Mouse (Mus musculus): ENCODE results near the gene Sfn.

Sfn gene

DNA sequence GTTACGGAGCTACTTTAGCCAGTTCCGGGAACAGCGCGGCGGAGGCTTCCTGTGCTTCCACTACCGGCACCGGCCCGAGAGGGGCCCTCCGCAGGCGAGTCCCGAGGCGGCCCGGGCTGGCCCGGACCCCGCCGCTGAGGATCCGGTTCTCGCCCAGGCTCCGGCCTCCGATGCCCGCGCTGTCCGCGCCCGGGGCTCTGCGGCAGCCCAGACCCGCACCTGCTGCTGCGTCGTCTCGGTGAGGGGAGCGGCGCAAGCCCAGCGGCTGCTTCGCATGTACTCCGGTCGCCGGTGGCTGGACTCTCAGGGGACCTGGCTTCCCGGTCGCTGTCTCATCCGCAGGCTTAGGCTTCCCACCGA, 27.1 kb downstream of the Sfn start:
- no peak for DNase-seq

DNA sequence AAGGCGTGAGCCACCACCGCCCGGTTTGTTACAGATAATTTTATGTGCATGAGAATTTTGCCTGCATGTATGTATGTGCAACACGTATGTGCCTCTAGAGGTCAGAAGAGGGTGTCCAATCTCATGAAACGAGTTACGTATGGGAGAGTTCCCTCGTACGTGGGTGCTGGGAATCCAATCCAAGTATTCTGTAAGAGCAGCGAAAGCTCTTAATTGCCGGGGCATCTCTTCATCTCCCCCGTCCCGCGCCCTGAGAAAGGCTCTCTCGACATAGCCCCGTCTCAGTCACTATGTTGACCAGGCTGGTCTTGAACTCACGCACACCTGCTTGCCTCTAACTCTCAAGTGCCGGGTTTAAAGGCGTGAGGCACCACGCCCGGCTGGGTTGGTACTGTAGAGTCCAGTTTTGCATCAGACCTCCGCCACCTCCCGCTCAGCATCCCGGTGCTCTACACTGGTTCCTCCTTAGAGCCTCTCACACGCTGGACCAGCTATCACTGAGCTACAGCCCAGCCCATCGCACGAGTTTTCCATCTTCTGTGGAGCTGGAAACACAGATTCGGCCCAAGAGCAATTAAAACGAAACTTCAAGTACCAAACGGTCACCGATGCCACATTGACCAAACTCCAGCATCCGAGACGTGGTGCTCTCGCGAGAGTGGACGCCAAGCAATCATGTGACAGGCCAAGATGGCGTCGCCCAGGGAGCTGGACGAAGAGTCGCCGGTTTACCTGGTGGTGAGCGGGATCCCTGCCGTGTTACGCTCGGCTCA, 27.7 kb downstream of the Sfn start, which contains the start of gene Gpatch3:
Gpatch3 (plus strand) TSS at position 676 of the 773 bp plus-strand sequence.
- peak; percentile 92 to 94 for DNase-seq

DNA sequence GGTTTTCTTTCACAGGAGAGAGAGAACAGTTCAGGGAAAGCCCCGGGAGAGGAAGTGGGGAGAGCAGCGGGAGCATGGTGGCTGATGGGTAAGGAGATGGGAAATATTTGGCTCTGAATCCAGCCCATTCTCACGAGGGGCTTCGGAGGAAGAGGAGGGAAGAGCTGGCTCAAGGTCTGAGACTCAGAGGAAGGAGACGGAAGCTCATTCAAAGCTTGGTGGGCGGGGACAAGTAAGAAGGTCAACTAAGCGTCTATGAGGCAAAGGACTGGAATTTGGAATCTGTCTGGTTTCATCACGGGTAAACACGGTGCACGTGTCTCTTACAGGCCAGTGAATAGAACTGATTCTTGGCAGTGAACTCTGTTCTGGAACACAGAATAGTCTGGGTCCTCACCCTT, 31.9 kb downstream of the Sfn start:
- no peak for DNase-seq

DNA sequence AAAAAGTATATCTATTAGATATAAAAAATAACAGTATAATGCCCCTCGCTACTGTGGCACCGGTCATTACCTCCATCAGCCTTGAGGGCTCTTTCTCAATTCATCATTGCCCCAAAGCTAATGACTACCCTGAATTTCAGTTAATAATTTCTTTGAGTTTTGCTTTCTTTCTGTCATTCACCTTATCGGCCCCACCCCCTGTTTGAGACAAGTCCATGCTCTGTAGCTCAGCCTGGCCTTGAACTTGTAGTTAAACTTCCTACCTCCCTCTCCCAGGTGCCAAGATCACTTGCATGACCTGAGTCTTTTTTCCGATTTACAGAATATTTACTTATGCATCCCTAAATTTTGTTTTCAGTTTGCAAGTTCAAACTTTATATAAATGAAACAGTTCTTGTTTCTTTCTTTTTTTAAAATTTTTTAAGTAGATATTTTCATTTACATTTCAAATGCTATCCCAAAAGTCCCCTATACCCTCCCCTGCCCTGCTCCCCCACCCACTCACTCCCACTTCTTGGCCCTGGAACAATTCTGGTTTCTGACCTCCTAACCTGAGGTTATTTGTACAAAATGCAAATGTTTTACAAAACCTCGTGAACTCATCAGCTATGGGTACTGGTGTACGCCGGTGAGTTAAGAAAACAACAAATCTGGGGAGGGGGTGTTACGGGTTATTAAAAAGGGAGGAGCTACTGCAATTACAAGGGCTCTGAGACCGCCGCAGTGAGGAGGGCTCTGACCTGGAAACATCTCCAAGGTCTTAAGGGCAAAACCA, 32.5 kb downstream of the Sfn start:
- no peak for DNase-seq

DNA sequence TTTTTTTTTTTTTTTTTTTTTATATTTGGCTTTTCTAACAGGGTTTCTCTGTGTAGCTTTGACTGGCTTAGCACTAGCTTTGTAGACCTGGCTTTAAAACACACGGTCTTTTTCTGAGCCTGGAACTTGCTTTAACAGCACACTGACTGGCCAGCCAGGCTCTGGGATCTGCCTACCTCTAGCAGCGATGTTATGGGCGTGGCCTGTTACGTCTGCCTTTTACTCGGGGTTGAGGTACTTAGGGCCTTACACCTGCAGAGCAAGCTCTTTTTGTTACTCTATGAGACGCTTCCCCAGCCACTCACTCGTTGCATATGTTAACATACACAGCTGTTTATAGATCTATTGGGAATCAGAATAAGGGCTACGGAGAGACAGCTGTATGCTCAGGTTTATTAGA, 34.7 kb downstream of the Sfn start:
- no peak for DNase-seq

DNA sequence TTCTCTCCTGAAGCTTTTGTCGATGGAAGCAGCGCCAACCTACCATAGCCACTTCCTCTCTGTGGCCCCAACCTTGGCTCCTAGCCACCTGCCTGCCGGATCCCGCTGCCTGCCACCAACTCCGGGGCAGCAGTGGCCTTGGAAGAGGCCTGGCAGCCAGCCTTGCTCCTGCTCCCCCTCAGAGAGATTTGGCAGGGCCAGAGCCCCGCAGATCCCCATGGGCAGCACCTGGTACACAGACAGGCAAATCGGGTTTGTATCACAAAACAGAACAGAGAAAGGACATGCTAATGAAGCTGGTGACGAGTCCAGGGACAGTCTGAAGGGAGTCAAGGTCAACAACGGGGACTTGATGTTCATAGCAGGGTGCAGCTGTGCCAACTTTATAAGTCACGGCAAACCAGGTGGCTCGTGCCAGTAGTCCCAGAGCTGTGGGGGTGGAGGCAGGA, 38.8 kb downstream of the Sfn start:
- DNase-seq, result no peak

DNA sequence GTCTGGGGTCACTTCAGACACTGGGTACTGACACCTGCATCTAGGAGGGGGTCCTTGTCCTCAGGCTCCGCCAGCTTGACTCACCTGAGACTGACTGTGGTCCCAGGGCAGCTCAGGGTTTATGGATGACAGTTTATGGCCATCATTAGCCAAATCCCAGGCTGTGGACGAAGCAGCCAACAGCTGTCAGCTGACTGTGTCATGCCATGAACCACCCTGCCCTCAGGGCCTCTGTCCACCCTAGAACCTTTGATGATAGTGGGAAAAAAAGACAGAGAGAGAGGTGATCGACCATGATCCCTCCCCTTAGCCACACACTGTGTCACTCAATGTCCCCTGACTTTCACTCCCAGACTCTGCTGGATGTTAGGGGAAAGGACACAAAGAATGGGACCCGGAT, 40.3 kb downstream of the Sfn start:
- DNase-seq, result no peak

DNA sequence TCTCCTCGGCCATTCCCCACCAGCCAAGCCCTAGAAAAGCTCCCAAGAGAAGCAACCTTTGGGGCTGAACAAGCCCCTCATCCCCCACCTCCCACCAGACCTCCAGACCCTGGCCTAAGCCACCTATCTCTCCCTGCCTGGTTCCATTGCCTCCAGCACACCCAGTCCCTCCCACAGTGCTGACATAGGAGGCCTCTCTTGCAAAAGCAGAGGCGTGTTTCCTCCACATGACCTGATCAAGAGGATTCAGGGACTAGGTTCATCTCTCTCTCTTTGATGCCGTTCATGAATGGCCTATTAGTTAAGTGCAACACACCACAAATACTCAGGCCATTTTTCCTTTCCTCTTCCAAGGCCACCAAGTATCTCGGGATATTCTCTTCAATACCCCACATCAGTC, 42.1 kb downstream of the Sfn start:
- no peak for DNase-seq

DNA sequence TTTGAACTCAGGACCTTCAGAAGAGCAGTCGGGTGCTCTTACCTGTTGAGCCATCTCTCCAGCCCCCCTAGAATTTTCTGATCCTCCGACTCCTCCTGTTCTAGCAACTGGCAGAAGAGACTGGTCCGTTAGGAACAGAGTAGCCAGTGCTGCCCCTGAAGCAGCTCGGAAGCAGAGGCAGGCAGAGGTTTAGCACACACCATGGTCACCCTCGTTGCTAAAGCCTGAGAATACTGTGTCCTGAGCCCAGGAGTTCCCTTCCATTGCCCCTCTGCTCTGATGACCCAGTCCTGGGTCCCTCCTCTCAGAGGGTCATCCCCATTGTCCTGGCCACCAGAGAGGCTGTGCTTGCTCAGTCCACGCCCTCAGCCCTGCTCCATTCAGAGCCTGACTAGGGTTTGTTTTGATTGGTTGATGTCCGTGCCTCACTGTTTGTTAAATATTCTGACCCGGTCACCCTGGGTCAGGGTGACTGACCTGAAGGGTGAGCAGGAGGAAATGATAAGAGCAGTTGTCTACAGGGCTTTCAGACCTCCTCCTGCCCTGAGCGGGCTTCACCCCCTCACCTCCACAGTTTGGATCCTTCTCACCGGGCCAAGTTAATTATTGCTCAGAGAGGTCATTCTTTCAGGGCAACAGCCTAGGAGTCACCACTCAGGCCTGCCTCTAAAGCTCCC, 44.8 kb downstream of the Sfn start:
- no peak for DNase-seq

DNA sequence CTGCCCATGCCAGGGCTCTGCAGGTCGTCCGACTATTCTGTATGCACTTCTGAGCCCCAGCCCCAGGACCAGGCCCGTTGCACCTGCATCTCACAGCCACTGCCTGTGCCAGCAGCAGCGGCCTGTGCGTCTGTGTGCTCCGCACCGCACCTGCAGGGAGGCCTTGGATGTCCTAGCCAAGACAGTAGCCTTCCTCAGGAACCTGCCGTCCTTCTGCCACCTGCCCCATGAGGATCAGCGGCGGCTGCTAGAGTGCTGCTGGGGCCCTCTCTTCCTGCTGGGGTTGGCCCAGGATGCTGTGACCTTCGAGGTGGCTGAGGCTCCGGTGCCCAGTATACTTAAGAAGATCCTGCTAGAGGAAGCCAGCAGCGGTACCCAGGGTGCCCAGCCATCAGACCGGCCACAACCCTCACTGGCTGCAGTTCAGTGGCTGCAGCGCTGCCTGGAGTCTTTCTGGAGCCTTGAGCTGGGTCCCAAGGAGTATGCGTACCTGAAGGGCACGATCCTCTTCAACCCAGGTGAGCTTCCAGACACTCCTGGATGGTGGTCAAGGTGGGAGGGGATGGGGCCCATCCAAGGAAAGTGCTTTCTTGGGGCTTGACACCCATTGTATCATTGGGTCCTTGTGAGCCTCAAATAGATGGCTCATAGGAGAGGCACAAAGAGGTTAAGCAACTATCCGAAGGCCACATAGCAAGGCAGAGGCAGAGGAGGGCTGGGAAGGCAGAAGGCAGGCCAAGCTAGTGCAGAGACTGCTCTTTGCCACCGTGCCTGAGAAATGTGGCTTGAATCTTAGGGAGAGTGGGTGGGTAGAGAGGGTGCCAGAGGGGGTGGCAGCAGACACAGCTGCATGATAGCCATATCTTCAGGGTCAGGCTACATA, 48.3 kb downstream of the Sfn start:
- no peak for DNase-seq

DNA sequence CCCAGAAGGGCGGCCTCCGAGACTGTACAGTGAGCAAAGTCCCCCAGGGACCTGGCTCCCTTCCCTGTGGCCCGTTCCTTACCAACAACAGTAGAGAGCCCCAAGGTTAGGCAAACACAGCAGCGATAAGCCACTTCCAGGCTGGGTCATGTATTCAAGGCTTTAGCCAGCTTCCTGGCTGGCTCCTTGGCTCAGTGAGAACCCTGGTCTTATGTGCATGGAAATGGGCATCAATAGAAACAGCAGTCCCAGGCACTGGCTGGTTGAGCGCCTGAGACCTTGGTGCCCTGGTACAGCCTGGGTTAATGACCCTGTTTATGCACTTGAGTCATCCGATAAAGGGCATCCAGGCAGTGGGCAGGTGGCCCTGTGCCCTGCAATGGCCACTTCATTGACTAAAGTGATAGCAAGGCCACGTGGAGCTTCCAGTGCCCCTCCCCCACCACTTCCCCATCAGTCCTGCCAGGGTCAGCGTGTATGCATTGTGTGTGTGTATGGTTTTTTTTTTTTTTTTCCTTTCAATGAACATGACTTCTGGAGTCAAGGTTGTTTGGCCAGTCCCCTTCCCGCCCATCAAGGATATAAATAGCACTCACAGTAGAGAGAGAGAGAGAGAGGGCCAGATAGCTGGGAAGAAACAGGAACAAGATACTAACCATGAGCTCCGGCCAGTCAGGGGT, 49.1 kb downstream of the Sfn start, which contains the start of gene Nr0b2:
Nr0b2 (plus strand) TSS at position 609 of the 680 bp plus-strand sequence.
- DNase-seq, result no peak

DNA sequence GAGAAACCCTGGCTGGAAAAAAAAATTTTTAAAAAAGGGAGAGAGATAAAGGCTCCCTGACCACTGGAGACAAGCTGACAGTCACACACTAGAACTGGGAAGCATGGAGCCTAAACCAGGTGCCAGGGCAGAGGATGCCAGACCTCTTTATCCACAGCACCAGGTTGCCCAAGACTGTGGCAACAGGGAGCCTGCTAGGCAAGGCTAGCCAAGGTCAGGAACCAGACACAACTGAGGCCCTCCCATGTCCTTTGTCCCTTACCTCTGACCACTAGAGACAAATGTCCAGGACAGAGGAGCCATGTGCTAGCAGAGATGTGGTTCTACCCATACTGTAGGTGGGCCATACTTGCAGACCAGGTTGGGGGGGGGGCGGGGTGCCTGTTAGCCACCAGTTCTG, 49.9 kb downstream of the Sfn start:
- DNase-seq, result no peak
